Mouse (Mus musculus): ENCODE measurements around the gene Eif3l. TPM values are rescaled to one million over a fixed set of nuclear protein-coding genes. Genes with fewer than 3 reads are reported as not detected.
A peak's percentile ranks its signal among the peaks of the same experiment; 100 is the strongest.

Gene Eif3l
- polyA plus RNA-seq, 1 experiment from 2014 or later: 206 TPM

- Histone ChIP-seq H3K9ac (no peak overlapping the region), H3K4me3 (no peak overlapping the region), H3K4me2 (no peak overlapping the region), H3K4me1 (0 out of 2 replicates have a peak, but pooled peaks cover 6% of the 10 kb centered on the region), H3K27ac (0 out of 2 replicates have a peak overlapping the region, but pooled peaks have one; percentile 1), H3K27me3 (no peaks in the 10 kb centered on the region), H3K36me3 (peaks cover 45% of the 10 kb centered on the region), H3K9me3 (no peaks in the 10 kb centered on the region)
- ATAC-seq (ENCODE audit: insufficient number of reproducible peaks, low FRiP score, low TSS enrichment, low read depth): no peak
- 62% methylated on average over 13 of the region's 13 CpGs for WGBS
Measured at GRCm38 (mm10) chr15:79051461-79052360, 23.3 kb upstream of the Eif3l start.

DNA sequence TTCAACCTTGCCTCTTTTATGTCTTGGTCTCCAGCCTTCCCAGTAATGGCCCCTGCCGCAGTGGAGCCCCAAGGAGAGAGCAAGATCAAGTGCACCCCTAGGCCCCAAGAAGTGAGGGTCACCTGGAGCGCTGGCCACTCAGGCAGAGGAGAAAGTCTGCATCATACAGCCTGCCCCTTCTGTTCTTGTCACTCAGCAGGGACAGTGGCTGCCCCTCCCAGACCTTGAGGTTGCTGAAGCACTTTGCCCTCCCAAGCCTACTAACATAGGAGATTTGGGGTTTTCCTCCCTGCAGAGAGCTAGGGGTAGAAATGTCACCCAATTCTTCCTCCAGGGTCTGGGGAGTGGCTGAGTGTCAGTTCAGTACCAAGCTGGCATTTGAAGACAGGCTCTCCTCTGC is 22.6 kb upstream of the Eif3l start:
- Histone ChIP-seq H3K4me2 (no peak overlapping the region), H3K27ac (no peak overlapping the region), H3K9ac (no peak overlapping the region), H3K27me3 (no peaks in the 10 kb centered on the region), H3K4me3 (no peak overlapping the region), H3K4me1 (0 out of 2 replicates have a peak, but pooled peaks cover 6% of the 10 kb centered on the region), H3K9me3 (no peaks in the 10 kb centered on the region), H3K36me3 (peaks cover 51% of the 10 kb centered on the region)
- no peak for ATAC-seq (ENCODE audit: insufficient number of reproducible peaks, low FRiP score, low TSS enrichment, low read depth)
- WGBS: 72% methylated on average over 2 of the region's 2 CpGs

DNA sequence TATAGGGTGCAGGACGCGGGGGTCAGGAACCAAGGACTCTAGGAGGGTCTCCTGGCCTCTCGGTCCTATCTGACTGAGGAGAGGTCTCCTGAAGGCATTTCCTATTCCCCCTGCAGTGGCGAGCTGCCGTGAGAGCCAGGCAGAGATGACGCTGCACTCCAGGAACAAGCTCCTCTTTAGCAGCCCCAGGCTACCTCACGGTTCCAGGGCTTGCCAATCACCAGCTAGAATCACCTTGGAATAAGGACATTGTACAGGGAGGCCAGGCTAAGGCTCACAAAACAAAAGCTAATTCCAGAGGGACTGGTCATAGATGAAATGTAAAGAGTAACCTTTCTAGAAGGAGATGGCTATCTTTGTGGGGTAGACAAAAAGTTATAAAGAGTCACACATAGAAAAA is 18.4 kb upstream of the Eif3l start:
- Histone ChIP-seq H3K4me3 (no peak overlapping the region), H3K9me3 (no peaks in the 10 kb centered on the region), H3K27ac (no peak overlapping the region), H3K9ac (no peak overlapping the region), H3K36me3 (peaks cover 86% of the 10 kb centered on the region), H3K27me3 (no peaks in the 10 kb centered on the region), H3K4me1 (peaks cover 5% of the 10 kb centered on the region; the same call in 1 of the 2 replicates), H3K4me2 (no peak overlapping the region)
- ATAC-seq (ENCODE audit: insufficient number of reproducible peaks, low FRiP score, low TSS enrichment, low read depth): no peak
- WGBS: 88% methylated on average over 7 of the region's 7 CpGs

DNA sequence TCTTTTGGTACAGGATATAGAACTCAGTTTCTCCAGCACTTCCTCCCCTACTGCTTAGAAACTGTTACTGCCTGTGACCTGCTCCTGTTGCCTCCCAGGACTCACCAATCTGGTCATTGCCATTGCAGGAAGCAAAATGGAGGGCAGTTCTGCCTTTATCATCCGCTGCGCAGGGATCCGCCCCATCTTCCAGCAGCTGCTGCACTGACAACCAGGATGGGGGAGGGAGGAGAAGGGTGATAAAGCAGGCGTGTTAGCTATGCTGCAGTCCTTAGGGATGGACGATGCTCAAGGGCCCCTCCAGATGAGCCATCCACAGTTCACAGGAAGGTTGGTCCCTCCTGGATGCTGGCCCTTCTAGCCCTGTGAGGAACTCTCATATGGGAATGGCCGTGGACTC is 17.1 kb upstream of the Eif3l start:
- Histone ChIP-seq H3K9ac (no peak overlapping the region), H3K4me2 (no peak overlapping the region), H3K27ac (no peak overlapping the region), H3K36me3 (peaks cover 79% of the 10 kb centered on the region), H3K4me1 (peaks cover 12% of the 10 kb centered on the region), H3K27me3 (no peaks in the 10 kb centered on the region), H3K9me3 (no peaks in the 10 kb centered on the region), H3K4me3 (no peak overlapping the region)
- ATAC-seq (ENCODE audit: insufficient number of reproducible peaks, low FRiP score, low TSS enrichment, low read depth): no peak
- 88% methylated on average over 6 of the region's 6 CpGs for WGBS

DNA sequence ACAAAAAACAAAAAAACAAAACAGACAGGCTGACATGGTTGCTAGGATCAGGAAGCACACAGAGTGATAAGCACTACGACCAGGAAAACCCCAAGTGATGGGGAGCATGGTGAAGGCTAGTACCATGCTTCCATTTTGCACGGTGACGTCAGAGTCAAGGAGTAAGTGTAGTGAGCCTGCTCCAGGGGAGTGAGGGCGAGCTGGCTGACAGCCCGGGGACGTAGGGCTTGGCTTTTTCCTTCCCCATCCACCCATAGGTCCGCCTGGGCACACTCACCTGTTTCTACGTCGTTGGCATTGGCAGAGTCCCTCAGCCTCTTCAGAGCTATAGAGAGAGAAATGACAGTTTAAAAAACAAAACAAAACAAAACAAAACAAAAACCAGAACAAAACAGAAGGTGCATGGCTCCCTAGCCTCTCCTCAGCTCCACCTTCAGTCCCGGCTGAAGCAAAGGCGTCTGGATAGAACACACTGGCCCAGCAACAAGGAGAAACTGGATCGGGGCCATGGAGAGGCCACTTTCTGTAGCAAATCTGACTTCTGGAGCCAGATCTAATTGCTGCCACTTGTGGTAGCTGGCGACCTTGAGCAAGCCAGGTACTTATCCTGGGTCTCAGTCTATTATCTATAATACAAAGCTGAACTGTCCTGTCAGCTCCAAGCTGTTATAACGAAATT is 14.0 kb upstream of the Eif3l start:
- no peaks in the 10 kb centered on the region for H3K9me3 ChIP-seq
- H3K36me3 ChIP-seq: peaks cover 48% of the 10 kb centered on the region
- no peak overlapping the region for H3K9ac ChIP-seq
- 82% methylated on average over 14 of the region's 14 CpGs for WGBS
- 0 out of 2 replicates have a peak overlapping the region, but pooled peaks have one; percentile 95 for H3K4me3 ChIP-seq
- 0 out of 2 replicates have a peak overlapping the region, but pooled peaks have one; percentile 17 for H3K27ac ChIP-seq
- no peak overlapping the region; the same call in 1 of the 2 replicates for H3K4me2 ChIP-seq
- no peaks in the 10 kb centered on the region for H3K27me3 ChIP-seq
- ATAC-seq (ENCODE audit: insufficient number of reproducible peaks, low FRiP score, low TSS enrichment, low read depth): no peak
- peaks cover 14% of the 10 kb centered on the region for H3K4me1 ChIP-seq

- H3K4me3 ChIP-seq: peak within 1 kb of the TSS; percentile 95
Measured at GRCm38 (mm10) chr15:79062376-79063159, 12.4 kb upstream of the Eif3l start, which contains the start of gene Ankrd54. Gene Ankrd54 (minus strand): TSS chr15:79062893.

GRCm38 (mm10) chr15:79063160-79063740 is 11.7 kb upstream of the Eif3l start:
- Histone ChIP-seq H3K4me3 (peak overlapping the region; percentile 95), H3K9me3 (no peaks in the 10 kb centered on the region), H3K9ac (no peak overlapping the region), H3K27ac (0 out of 2 replicates have a peak overlapping the region, but pooled peaks have one; percentile 2), H3K36me3 (peaks cover 27% of the 10 kb centered on the region), H3K4me1 (peaks cover 14% of the 10 kb centered on the region), H3K27me3 (no peaks in the 10 kb centered on the region), H3K4me2 (peak overlapping the region; percentile 41)
- 8% methylated on average over 14 of the region's 14 CpGs for WGBS
- ATAC-seq (ENCODE audit: insufficient number of reproducible peaks, low FRiP score, low TSS enrichment, low read depth): no peak

More at GRCm38 (mm10) chr15:79062376-79063159, 12.4 kb upstream of the Eif3l start, which contains the start of gene Ankrd54:
- H3K27ac ChIP-seq: peak within 1 kb of the TSS; percentile 79
- peak within 1 kb of the TSS; percentile 63 for H3K4me2 ChIP-seq
- no peaks in the 10 kb centered on the region for H3K9me3 ChIP-seq
- H3K4me1 ChIP-seq: peaks cover 14% of the 10 kb centered on the region
- peaks cover 33% of the 10 kb centered on the region for H3K36me3 ChIP-seq
- H3K9ac ChIP-seq: peak within 1 kb of the TSS; percentile 90
- under 1% methylated on average over 80 of the region's 80 CpGs for WGBS
- no peaks in the 10 kb centered on the region for H3K27me3 ChIP-seq
- ATAC-seq (ENCODE audit: insufficient number of reproducible peaks, low FRiP score, low TSS enrichment, low read depth): peak; percentile 100

- H3K9ac ChIP-seq: no peak overlapping the region
- H3K4me1 ChIP-seq: peaks cover 14% of the 10 kb centered on the region
- 36% methylated on average over 8 of the region's 8 CpGs for WGBS
- H3K27ac ChIP-seq: 0 out of 2 replicates have a peak overlapping the region, but pooled peaks have one; percentile 54
- no peak for ATAC-seq (ENCODE audit: insufficient number of reproducible peaks, low FRiP score, low TSS enrichment, low read depth)
- no peak overlapping the region for H3K4me2 ChIP-seq
- peaks cover 8% of the 10 kb centered on the region for H3K36me3 ChIP-seq
- H3K4me3 ChIP-seq: no peak overlapping the region
- H3K9me3 ChIP-seq: no peaks in the 10 kb centered on the region
- H3K27me3 ChIP-seq: no peaks in the 10 kb centered on the region
Measured at GRCm38 (mm10) chr15:79065086-79065770, 9.8 kb upstream of the Eif3l start.

- no peak overlapping the region for H3K4me2 ChIP-seq
- no peaks in the 10 kb centered on the region for H3K27me3 ChIP-seq
- H3K27ac ChIP-seq: no peak overlapping the region
- no peak overlapping the region for H3K4me3 ChIP-seq
- ATAC-seq (ENCODE audit: insufficient number of reproducible peaks, low FRiP score, low TSS enrichment, low read depth): no peak
- no peaks in the 10 kb centered on the region for H3K9me3 ChIP-seq
- 32% methylated on average over 2 of the region's 2 CpGs for WGBS
- no peaks in the 10 kb centered on the region for H3K36me3 ChIP-seq
- no peak overlapping the region for H3K9ac ChIP-seq
- H3K4me1 ChIP-seq: peaks cover 12% of the 10 kb centered on the region
Measured at GRCm38 (mm10) chr15:79066276-79066675, 8.7 kb upstream of the Eif3l start.

- Histone ChIP-seq H3K9ac (no peak overlapping the region), H3K9me3 (no peaks in the 10 kb centered on the region), H3K4me2 (no peak overlapping the region), H3K4me3 (no peak overlapping the region), H3K4me1 (0 out of 2 replicates have a peak, but pooled peaks cover 2% of the 10 kb centered on the region), H3K27ac (no peak overlapping the region), H3K27me3 (no peaks in the 10 kb centered on the region), H3K36me3 (no peaks in the 10 kb centered on the region)
- ATAC-seq (ENCODE audit: insufficient number of reproducible peaks, low FRiP score, low TSS enrichment, low read depth): no peak
- 57% methylated on average over 3 of the region's 3 CpGs for WGBS
Measured at GRCm38 (mm10) chr15:79067631-79068030, 7.3 kb upstream of the Eif3l start.

Measured in limb, embryonic 15.5 days (tissue).